Mouse (Mus musculus) midbrain, embryonic 11.5 days (tissue): ENCODE measurements around the gene Gm28827. TPM values are rescaled to one million over a fixed set of nuclear protein-coding genes. Genes with fewer than 3 reads are reported as not detected.
"Not testable (repeated sequence)": the region's sequence is repeated elsewhere in the genome, so short reads cannot be mapped to it uniquely, and the experiment has no call there.

Source experiments
- ATAC-seq: fragments of 200-750 bp; cut with Nextera tagmentation; 2 replicates; pipeline ENCODE4 v1.8.0; 2017; ENCODE audit warnings: moderate TSS enrichment, moderate library complexity; ENCODE audit not compliant: low FRiP score
- DNase-seq: peaks from one replicate; pipeline ENCODE4 v3.0.0; 2015; ENCODE audit warnings: low spot score; ENCODE audit errors: missing footprints
- H3K27ac ChIP-seq: fragments of 300-500 bp; sonication (generic); 2 replicates; pipeline ENCODE4 v1.5.1; 2014; ENCODE audit warnings: low read depth, low read length
- H3K27me3 ChIP-seq: fragments of 300-500 bp; sonication (generic); 2 replicates; pipeline ENCODE4 v1.6.1; 2014; ENCODE audit warnings: mild to moderate bottlenecking, low read length, moderate library complexity, mixed read lengths; ENCODE audit not compliant: control insufficient read depth, insufficient read depth
- H3K36me3 ChIP-seq: fragments of 300-500 bp; sonication (generic); 2 replicates; pipeline ENCODE4 v1.6.1; 2014; ENCODE audit warnings: mild to moderate bottlenecking, low read length, moderate library complexity, mixed read lengths; ENCODE audit not compliant: control insufficient read depth, insufficient read depth
- H3K4me1 ChIP-seq: fragments of 300-500 bp; sonication (generic); 2 replicates; pipeline ENCODE4 v1.6.1; 2014; ENCODE audit warnings: low read length; ENCODE audit not compliant: control insufficient read depth, insufficient read depth
- H3K4me2 ChIP-seq: fragments of 300-500 bp; sonication (generic); 2 replicates; pipeline ENCODE4 v1.6.1; 2014; ENCODE audit warnings: mild to moderate bottlenecking, moderate library complexity
- H3K4me3 ChIP-seq: fragments of 300-500 bp; sonication (generic); 2 replicates; pipeline ENCODE4 v1.5.1; 2014; ENCODE audit warnings: low read depth, low read length
- H3K9ac ChIP-seq: fragments of 300-500 bp; sonication (generic); 2 replicates; pipeline ENCODE4 v1.6.1; 2014; ENCODE audit warnings: low read length
- H3K9me3 ChIP-seq: fragments of 300-500 bp; sonication (generic); 2 replicates; pipeline ENCODE4 v1.6.1; 2016; ENCODE audit warnings: low read length; ENCODE audit not compliant: control insufficient read depth
- WGBS: fragments of 180-500 bp; shearing (Covaris S2); extraction: QIAGEN DNeasy Blood & Tissue Kit; methylation state at CpG from one replicate; pipeline ENCODE4 v1.1.7; 2014; 5-methylcytosine and 5-hydroxymethylcytosine counted together
- polyA plus RNA-seq: library from polyadenylated mRNA; unstranded; fragments of >200 nt; fragmentation: Nextera tagmentation; extraction: Ambion mirVana; gene quantifications from 2 replicates; pipeline ENCODE4 v1.2.1, GENCODE M21; 2014

Gene Gm28827
- not detected in 2 replicates for polyA plus RNA-seq

GRCm38 (mm10) chrY:83030647-83031046 lies at the start of gene Gm28827:
Gm28827 (plus strand) TSS chrY:83030947.
- H3K9ac ChIP-seq, H3K27me3 ChIP-seq, H3K4me3 ChIP-seq, H3K4me2 ChIP-seq, H3K4me1 ChIP-seq, H3K27ac ChIP-seq, ATAC-seq, DNase-seq, H3K9me3 ChIP-seq, H3K36me3 ChIP-seq: not testable (repeated sequence)
- no CpG with 5 or more reads among the region's 6 CpGs for WGBS
